Mouse (Mus musculus) G1E (cell line): ENCODE data around the gene Vmn2r35.
"Not testable (repeated sequence)": the region's sequence is repeated elsewhere in the genome, so short reads cannot be mapped to it uniquely, and the experiment has no call there.

Source experiments
- CTCF ChIP-seq: IDR thresholded peaks from 2 replicates; pipeline ENCODE4 v1.5.1; 2012; ENCODE audit warnings: low read depth, low read length, inconsistent platforms, mixed read lengths
- GATA1 ChIP-seq: IDR thresholded peaks from 2 replicates; pipeline ENCODE4 v1.6.1; 2012; ENCODE audit warnings: borderline replicate concordance, low read length, inconsistent platforms, mixed read lengths
- TAL1 ChIP-seq: conservative IDR thresholded peaks from 2 replicates; pipeline ENCODE4 v1.6.1; 2012; ENCODE audit warnings: low read depth, low read length, inconsistent platforms, mixed read lengths

DNA sequence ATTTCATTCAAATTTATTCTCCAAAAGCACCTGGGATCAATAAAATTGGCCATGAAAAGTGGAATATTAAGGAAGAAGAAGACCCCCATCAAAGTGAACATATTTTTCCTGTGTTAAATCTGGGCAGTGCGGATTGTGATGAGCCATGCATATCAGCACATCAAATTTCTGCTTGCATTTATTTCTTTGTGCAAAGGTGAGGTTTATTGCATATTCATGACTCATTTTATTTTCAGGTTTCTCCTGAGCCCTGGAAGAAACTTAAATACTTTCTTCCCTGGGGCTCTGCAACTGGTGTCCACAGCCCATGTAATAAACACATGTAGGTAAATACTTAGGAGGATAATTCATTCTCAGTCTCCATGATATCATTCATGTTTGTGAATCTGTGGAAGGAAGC lies at the start of gene Vmn2r35:
- TF ChIP-seq CTCF, GATA1, TAL1: not testable (repeated sequence)
